Comparison of ENCODE assay signal across 9 mouse cellular contexts in genomic region chr17:7868631-7869030, GRCm38 (mm10). TPM values are rescaled to one million over a fixed set of nuclear protein-coding genes. Genes with fewer than 3 reads are reported as not detected.
DNase-seq lines count a peak whose midpoint lies in the region; ATAC-seq and TF ChIP-seq lines count a peak whose summit lies in the region.
"Had no signal": no experiment of that assay in that cellular context is flagged by ENCODE, and none has a peak within 500 bp of the region (broad histone marks: within the 10 kb centered on the region; RNA-seq: fewer than 3 reads in every experiment).

No protein-coding gene starts in this region.

- H3K4me3 ChIP-seq in midbrain, embryonic 11.5 days (ENCODE audit: low read depth, low read length): no peak overlapping the region
- no peak overlapping the region for H3K4me3 ChIP-seq in midbrain, embryonic 15.5 days
- H3K4me3 ChIP-seq in kidney, postnatal 0 days (replicated peaks; ENCODE audit: low read depth, low read length): no peak overlapping the region
- H3K4me3 ChIP-seq in liver, embryonic 11.5 days (ENCODE audit: low read depth, low read length): no peak overlapping the region
- H3K4me3 ChIP-seq: erythroblast, embryonic 14.5 days had no signal

- ATAC-seq in midbrain, embryonic 11.5 days (ENCODE audit: low FRiP score): peak; percentile 33; the same call in 1 of the 2 replicates
- ATAC-seq in midbrain, embryonic 15.5 days (replicated peaks): no peak
- peak; percentile 66 for ATAC-seq in kidney, postnatal 0 days (replicated peaks; ENCODE audit: low FRiP score, low read depth)
- no peak; the same call in 1 of the 2 replicates for ATAC-seq in liver, embryonic 11.5 days (replicated peaks; ENCODE audit: low FRiP score)

- H3K4me1 ChIP-seq in midbrain, embryonic 11.5 days (ENCODE audit: control insufficient read depth, insufficient read depth, low read length): no peaks in the 10 kb centered on the region
- no peaks in the 10 kb centered on the region for H3K4me1 ChIP-seq in midbrain, embryonic 15.5 days
- no peaks in the 10 kb centered on the region for H3K4me1 ChIP-seq in kidney, postnatal 0 days (replicated peaks; ENCODE audit: insufficient read depth, low read length)
- no peaks in the 10 kb centered on the region for H3K4me1 ChIP-seq in liver, embryonic 11.5 days (replicated peaks; ENCODE audit: control insufficient read depth, insufficient read depth, low read length)

- H3K4me2 ChIP-seq in midbrain, embryonic 11.5 days: no peak overlapping the region
- H3K4me2 ChIP-seq in midbrain, embryonic 15.5 days: no peak overlapping the region
- H3K4me2 ChIP-seq in kidney, postnatal 0 days (ENCODE audit: low read length): no peak overlapping the region
- no peak overlapping the region for H3K4me2 ChIP-seq in liver, embryonic 11.5 days

- no peaks in the 10 kb centered on the region for H3K27me3 ChIP-seq in midbrain, embryonic 11.5 days (ENCODE audit: control insufficient read depth, insufficient read depth, low read length)
- H3K27me3 ChIP-seq in midbrain, embryonic 15.5 days (replicated peaks): no peaks in the 10 kb centered on the region
- H3K27me3 ChIP-seq in kidney, postnatal 0 days (ENCODE audit: insufficient read depth, low read length): no peaks in the 10 kb centered on the region
- no peaks in the 10 kb centered on the region for H3K27me3 ChIP-seq in liver, embryonic 11.5 days (replicated peaks; ENCODE audit: control insufficient read depth, insufficient read depth, low read length)

- H3K27ac ChIP-seq in midbrain, embryonic 11.5 days (ENCODE audit: low read depth, low read length): no peak overlapping the region
- H3K27ac ChIP-seq in midbrain, embryonic 15.5 days: no peak overlapping the region
- no peak overlapping the region for H3K27ac ChIP-seq in kidney, postnatal 0 days
- no peak overlapping the region for H3K27ac ChIP-seq in liver, embryonic 11.5 days (ENCODE audit: low read depth, low read length)

- no peak overlapping the region for H3K9ac ChIP-seq in midbrain, embryonic 11.5 days (ENCODE audit: low read length)
- no peak overlapping the region for H3K9ac ChIP-seq in midbrain, embryonic 15.5 days
- H3K9ac ChIP-seq in kidney, postnatal 0 days (ENCODE audit: low read depth, low read length): no peak overlapping the region
- no peak overlapping the region for H3K9ac ChIP-seq in liver, embryonic 11.5 days (ENCODE audit: low read depth, low read length)

- no peaks in the 10 kb centered on the region for H3K36me3 ChIP-seq in midbrain, embryonic 11.5 days (ENCODE audit: control insufficient read depth, insufficient read depth, low read length)
- H3K36me3 ChIP-seq in midbrain, embryonic 15.5 days (replicated peaks): no peaks in the 10 kb centered on the region
- H3K36me3 ChIP-seq in kidney, postnatal 0 days (ENCODE audit: insufficient read depth, low read length): no peaks in the 10 kb centered on the region
- H3K36me3 ChIP-seq in liver, embryonic 11.5 days (ENCODE audit: control insufficient read depth, insufficient read depth, low read length): no peaks in the 10 kb centered on the region

- TF ChIP-seq CTCF in kidney, postnatal 0 days (IDR thresholded peaks at IDR 0.05; ENCODE audit: low read depth): peak; percentile 93

- WGBS in midbrain, embryonic 11.5 days: 13% methylated on average over 4 of the region's 4 CpGs
- 14% methylated on average over 4 of the region's 4 CpGs for WGBS in midbrain, embryonic 15.5 days
- 13% methylated on average over 4 of the region's 4 CpGs for WGBS in kidney, postnatal 0 days
- 9% methylated on average over 4 of the region's 4 CpGs for WGBS in liver, embryonic 11.5 days

- intact Hi-C loops in gastrocnemius, postnatal 14 days (cut with DNase I; ENCODE audit: low total_unique reads): loop anchor here (5.0 kb wide), 1 partner anchor 59 kb away; the partner anchor contains the start of gene Tagap

- no peaks in the 10 kb centered on the region for H3K9me3 ChIP-seq in midbrain, embryonic 11.5 days (ENCODE audit: control insufficient read depth, low read length)
- no peaks in the 10 kb centered on the region for H3K9me3 ChIP-seq in midbrain, embryonic 15.5 days
- H3K9me3 ChIP-seq in kidney, postnatal 0 days (replicated peaks; ENCODE audit: low read length): no peaks in the 10 kb centered on the region
- H3K9me3 ChIP-seq in liver, embryonic 11.5 days (ENCODE audit: control insufficient read depth, low read length): no peaks in the 10 kb centered on the region

- DNase-seq in midbrain, embryonic 11.5 days (ENCODE audit: low spot score, missing footprints): peak; percentile 86
- peak; percentile 76 to 79 for DNase-seq in cerebellum, postnatal 10 days
- peak; percentile 77 for DNase-seq in gastrocnemius, postnatal 14 days
- peak; percentile 90 for DNase-seq in kidney, postnatal 0 days (ENCODE audit: low spot score)
- DNase-seq in liver, embryonic 11.5 days (ENCODE audit: low spot score): peak; percentile 57
- peak; percentile 23 for DNase-seq in ovary, adult 18-20 months (ENCODE audit: low spot score)
- peak; percentile 48 to 58 for DNase-seq in thymus, adult 18-20 months

RNA-seq across cellular contexts. Expression of gene Fndc1, which starts 41.5 kb away (rescaled TPM):
- 0.37 and 0.76 TPM in 2 replicates for polyA plus RNA-seq in midbrain, embryonic 11.5 days (2014; fragmentation: Nextera tagmentation; extraction: Ambion mirVana)
- polyA plus RNA-seq in midbrain, embryonic 15.5 days (2015; fragmentation: Nextera tagmentation; extraction: Ambion mirVana): 6.9 TPM in 2 replicates
- 100 to 1,000 TPM in 1 of 2 experiments, 10 to 100 TPM in 1; 88.5 to 107 TPM for total RNA-seq in gastrocnemius, postnatal 14 days (2021)
- 3.1 and 3.4 TPM in 2 replicates for polyA plus RNA-seq in kidney, postnatal 0 days (2015; fragmentation: Nextera tagmentation; extraction: Ambion mirVana)
- 0.35 and 0.55 TPM in 2 replicates for polyA plus RNA-seq in liver, embryonic 11.5 days (2014; fragmentation: Nextera tagmentation; extraction: Ambion mirVana)
- polyA plus RNA-seq: erythroblast, embryonic 14.5 days had no signal

RNA-seq across cellular contexts. Expression of gene Tagap, which starts 57.2 kb away (rescaled TPM):
- polyA plus RNA-seq in midbrain, embryonic 11.5 days (2014; fragmentation: Nextera tagmentation; extraction: Ambion mirVana): 0.48 and 0.58 TPM in 2 replicates
- 0.51 and 0.89 TPM in 2 replicates for polyA plus RNA-seq in midbrain, embryonic 15.5 days (2015; fragmentation: Nextera tagmentation; extraction: Ambion mirVana)
- total RNA-seq in gastrocnemius, postnatal 14 days (2021): 1 to 10 TPM; 1.4 TPM
- 0.68 and 0.74 TPM in 2 replicates for polyA plus RNA-seq in kidney, postnatal 0 days (2015; fragmentation: Nextera tagmentation; extraction: Ambion mirVana)
- polyA plus RNA-seq in liver, embryonic 11.5 days (2014; fragmentation: Nextera tagmentation; extraction: Ambion mirVana): 0.48 and 0.53 TPM in 2 replicates
- polyA plus RNA-seq: erythroblast, embryonic 14.5 days had no signal

Comparison
In these comparisons a context has a peak if more than half of its experiments do, and no peak if none do; other contexts are left out.
1. ATAC-seq: peak in midbrain, embryonic 11.5 days (single experiment) and kidney, postnatal 0 days (single experiment); none in midbrain, embryonic 15.5 days (single experiment) and liver, embryonic 11.5 days (single experiment).
2. DNase-seq: peak in every context shown above with its lines; median percentile 90 in kidney, postnatal 0 days; 86 in midbrain, embryonic 11.5 days; 78 in cerebellum, postnatal 10 days; 77 in gastrocnemius, postnatal 14 days; 57 in liver, embryonic 11.5 days; 53 in thymus, adult 18-20 months; 23 in ovary, adult 18-20 months.